Mouse (Mus musculus) liver, postnatal 0 days (tissue): ENCODE results near the gene Mapk12.

Source experiments
- CTCF ChIP-seq: sonication (generic); IDR thresholded peaks from 2 replicates; pipeline ENCODE4 v1.5.1; 2016; ENCODE audit warnings: antibody characterized with exemption, low read depth
- EP300 ChIP-seq: IDR thresholded peaks from 2 replicates; pipeline ENCODE4 v1.6.1; 2016; ENCODE audit warnings: antibody characterized with exemption, low read depth, mild to moderate bottlenecking

- no peak for TF ChIP-seq CTCF
- no peak for TF ChIP-seq EP300
Measured at GRCm38 (mm10) chr15:89180081-89180541, 39.6 kb upstream of the Mapk12 start.
